Mouse (Mus musculus) kidney, postnatal 25 days (tissue): ENCODE measurements around the gene Vps4b.

Experiments
- DNase-seq, 2 experiments: peaks; one replicate each; pipeline ENCODE4 v3.0.0; 2021; ENCODE audit warnings: mixed read lengths in 2 of 2

Gene Vps4b

DNA sequence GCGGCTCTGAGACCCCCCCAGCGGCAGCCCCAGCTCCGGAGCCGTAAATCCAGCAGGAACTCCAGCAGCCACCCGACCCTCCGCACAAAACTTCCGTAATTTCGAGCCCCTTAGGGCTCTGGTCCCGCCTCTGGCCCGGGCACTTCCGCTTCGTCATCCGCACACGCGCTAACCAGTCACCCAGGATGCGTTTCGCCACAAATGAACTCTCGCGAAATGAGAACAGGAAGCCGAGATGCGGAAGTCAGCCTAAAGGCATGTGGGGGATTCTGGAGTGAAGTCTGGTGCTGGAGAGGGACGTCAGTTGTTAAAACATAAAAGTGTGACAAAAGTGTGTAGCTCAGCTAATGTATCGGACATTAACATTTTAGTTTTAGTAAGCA, at the start of gene Vps4b:
Gene Vps4b (minus strand): TSS at position 187 of the 383 bp plus-strand sequence.
- DNase-seq = peak; percentile 94 to 96

DNA sequence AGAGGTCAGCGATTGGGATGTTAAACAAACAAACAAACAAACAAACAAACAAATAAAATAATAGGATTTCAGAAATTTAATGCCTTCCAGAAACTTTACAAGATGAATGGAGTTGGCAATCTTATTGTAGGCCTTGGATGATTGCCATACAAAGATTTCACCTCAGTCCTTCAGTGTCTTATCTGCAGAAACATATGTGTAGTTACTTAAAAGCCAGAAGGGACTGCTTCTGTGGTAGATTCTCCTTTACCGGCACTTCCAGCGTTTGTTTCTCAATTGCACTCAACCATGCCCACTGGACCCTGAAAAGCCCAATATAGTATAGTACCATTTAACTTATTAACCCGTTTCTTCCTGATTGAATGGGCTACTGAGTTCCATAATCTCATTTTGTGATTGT, 32.3 kb upstream of the Vps4b start:
- no peak for DNase-seq

DNA sequence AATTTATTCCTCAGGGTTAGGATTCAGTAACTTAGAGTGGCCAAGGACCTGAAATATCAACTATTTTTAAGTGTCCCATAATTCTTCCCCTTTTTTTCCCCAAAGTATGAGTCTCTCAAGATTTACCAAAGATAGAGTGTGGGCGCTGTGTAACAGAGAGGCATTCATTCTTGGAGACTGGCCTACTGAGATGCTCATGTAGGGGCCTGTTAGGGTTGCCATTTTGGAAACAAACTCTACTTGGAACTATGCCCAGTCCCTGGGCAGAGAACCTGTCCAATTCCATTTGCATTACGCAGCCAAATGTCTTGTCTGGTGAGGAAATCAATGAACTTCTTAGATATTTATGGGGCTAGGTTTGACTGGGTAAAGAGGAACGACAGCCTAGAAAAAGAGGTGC, 25.8 kb upstream of the Vps4b start:
- DNase-seq = no peak

DNA sequence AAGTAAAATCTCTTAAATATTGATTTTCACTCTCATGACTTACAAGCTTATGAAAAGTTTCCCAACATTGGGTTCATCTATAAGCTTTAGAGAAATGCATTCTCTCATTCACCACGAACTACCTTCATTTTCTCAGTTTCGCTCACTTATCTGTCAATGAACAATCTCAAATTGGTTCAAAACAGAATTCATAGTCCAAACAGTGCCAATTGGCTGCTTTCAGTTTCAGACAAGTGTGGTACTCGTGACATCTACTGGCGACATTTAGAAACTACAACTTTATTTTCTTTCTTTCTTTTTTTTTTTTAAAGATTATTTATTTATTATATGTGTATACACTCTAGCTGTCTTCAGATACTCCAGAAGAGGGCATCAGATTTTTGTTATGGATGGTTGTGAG, 21.8 kb upstream of the Vps4b start:
- no peak for DNase-seq

DNA sequence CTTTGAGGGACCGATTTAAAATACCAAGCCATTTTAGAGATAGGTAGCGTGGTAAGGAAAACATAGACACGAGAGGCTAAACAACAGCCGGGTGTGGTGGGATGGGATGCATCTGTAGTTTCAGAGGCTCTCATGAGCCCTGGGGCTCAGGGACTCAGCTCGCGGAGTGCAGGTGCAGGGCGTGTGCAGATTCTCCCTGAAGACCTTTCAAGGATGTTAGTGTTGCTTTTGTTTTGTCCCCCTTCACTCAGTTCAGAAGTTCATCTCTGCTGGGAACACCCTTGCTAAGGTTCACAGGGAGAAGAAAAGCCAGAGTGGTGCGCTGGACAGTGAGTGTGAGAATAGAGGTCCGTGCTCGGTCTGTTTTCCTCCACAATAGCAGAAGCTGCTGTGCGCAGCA, 20.2 kb upstream of the Vps4b start:
- no peak for DNase-seq

DNA sequence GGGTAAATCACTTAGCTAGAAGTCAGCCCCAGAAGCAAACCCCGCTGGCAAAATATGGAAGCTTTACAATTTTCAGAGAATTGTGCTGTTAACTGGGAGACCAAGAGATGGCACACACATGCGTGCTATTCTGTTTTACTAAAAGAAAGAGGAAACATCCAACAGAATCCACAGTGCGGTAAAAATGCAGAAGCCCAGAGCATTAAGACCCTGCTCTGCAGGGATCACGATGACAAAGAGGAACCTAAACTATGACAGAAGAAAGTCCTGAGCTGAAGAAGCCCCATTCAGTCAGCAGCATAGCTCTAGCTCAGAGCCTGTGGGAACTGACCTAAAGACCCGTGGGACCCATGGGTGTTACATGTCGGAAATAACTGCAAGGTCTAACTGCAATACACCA, 18.7 kb upstream of the Vps4b start:
- no peak for DNase-seq

DNA sequence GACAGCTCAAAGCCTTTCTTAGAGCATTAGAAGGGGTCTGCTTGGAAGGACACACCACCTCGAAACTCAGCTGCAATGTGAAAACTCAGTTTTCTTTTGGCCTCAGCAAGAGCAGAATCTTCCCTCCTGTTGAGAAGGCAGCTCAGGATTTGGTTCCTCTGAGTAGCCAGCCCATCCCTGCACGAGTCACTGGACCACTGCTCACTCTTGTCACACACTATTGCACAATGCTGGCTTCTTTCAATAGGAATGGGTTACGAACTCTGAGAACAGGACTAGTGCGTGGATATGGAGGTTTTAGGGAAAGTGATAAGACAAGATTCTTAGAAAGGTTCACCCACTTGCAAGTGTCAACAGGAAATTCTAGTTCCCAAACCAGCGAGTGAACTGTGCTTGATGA, 18.3 kb upstream of the Vps4b start:
- DNase-seq = no peak

DNA sequence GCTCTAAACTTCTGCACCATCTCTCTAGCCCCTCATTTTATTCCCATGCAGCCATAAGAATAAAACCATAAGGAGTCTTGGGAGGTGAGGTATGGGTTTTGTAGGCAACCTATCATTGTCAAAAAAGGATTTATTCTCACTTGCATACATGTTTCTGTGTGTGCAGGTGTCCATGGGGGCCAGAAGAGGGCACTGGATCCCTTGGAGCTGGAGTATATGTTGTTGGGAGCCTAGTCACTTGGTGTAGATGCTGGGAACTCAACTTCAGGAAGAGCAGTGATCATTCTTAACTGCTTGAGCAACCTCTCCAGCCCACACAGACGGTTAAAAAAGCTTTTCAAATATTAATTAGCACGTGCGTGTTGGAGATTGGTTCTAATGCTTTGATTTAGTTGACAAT, 3.4 kb upstream of the Vps4b start:
- no peak for DNase-seq

DNA sequence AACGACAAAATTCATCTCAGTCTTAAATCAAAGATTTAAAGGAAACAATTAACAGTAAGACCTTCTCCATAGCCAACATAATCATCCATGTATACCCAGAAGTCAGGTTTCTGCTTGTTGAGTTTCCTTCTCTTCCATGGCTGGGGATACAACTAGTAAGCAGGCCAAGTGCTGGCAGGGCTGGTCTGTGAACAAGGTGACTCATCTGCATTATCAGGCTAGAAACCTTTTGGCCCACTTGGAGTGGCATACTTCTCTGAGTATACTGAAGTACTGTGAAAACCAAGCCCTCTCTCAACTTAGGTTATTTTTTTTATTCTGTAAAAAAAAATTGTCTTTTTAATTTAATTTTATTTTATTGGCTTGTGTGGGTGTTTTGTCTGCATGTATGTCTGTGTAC, 2.9 kb upstream of the Vps4b start:
- DNase-seq = no peak

DNA sequence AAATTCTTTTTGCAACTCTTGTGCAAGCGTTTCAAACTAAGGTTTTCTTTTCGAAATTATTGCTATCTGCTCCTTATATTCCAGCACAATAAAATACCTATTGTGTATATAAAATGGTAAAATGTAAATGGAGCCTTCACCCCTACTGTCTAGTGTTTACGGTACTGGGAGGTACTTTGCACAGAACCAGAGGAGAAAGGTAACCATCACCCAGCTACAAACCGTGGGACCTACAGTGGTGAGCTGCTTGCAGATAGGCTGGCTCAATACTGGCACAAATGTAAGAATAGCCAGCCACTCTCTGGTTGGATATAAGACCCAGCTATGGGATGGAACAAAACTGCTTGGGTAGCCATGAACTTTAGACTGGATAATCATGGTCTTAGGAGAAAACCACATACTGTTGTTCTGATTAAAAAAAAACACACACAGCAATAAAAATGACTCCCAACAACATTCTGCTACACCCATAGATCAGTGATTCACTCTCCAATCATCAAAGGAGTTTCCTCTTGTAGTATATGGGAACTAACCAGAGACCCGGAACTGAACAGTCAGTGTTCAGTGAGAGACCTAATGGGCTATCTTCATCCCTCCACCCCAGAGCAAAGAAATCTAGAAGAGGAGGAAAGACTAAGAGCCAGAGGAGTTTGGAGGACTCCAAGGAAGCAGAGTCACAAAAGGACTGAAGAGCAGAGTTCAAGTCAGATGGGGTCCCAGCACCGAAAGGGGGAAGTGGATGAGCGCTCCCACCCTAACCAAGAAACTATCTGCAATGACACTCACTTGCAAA, 655 bp upstream of the Vps4b start:
- DNase-seq = no peak

DNA sequence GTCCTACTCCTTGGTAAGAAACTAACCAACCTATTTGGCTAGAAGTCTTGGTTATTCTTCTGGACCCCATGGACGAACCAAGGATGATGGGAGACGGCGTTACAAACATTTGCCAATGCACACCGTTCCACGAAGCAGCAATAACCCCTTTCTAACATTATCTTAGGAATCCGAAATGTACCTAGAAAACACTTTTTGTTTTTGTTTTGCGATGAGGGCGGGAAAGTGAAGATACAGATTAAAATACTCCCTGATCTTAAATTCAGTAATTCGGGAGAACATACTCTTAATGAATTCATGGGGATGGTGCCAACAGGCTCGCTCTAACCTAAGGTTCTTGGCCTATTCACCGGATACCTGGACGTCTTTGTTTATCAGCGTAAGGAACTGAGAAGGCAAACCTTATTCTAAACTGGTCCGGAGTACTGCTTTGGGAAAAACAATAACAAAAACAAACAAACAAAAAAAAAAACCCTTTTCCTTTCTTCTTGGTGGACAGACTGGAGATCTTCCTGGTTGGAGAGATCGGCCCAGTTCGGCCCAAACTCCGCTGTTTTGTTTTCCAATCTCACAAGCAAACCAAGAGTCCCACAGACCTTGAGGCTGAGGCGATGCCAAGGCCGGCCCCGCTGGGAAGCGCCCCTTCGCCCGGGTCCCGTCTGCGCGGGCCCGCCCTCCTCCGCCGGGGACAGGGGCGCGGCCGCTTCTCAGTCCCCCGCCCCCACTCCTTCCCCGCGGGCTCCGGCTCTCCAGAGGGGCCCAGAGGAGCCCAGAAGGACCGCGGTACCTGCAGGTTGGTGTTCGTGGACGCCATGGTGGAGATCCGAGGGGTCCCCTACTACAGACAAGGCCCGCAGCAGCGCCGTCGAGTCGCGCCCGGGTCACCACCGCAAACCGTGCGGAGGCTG, 640 bp downstream of the Vps4b start:
- peak; percentile 47 to 71 for DNase-seq

DNA sequence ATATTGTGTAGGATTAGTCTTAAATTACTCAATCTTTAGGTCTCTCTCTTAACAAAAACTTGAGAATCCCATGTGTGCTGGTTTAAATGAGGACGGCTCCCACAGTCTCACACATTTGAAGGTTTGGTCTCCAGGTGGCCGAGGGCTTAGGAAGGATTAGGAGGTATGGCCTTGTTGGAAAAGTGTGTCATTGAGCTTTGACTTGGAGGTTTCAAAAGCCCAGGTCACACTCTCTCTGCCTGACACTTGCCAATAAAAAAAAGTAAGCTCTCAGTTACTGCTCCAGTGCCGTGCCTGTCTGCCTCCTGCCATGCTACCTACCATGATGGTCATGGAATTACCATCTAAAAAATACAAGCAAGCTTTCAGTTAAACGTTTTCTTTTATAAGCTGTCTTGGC, 21.6 kb downstream of the Vps4b start:
- DNase-seq = no peak

DNA sequence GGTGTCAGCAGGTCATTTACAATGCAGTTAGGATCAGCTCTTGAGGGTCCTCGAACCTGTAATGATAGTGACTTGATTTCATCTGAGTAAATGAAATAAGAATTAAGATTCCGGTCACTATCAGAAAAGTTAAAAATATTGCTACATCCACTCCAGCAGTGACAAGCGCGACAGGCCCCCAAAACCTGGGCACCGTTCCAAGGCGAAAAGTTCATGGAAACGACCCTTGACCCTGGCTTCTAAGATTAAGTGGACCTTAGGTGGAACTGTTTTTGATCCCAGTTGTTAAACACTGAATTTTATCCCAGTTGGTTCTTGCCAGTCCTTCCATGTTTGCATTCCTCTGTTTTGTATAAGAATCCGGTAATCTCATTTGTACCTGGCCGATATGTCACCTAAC, 22.4 kb downstream of the Vps4b start:
- DNase-seq = peak in 1 of 2 experiments; percentile 14

DNA sequence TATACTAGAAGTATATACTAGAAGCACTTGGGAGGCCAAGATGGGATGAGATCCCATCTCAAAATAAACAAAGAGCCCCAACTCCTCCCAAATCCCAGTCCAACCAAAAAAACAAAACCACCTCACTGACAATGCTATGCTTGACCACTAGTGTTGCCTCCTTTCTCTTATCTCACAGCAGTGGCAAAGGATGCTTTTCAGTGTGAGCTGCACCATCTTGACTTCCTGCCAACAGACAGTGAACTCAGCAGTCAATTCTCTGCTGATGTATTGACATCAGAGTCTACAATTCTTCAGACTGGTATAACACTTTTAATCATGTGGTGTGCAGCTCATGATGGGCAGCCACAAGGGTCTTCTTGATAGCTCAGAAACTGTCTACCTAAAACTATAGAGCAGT, 27.8 kb downstream of the Vps4b start:
- DNase-seq = no peak

DNA sequence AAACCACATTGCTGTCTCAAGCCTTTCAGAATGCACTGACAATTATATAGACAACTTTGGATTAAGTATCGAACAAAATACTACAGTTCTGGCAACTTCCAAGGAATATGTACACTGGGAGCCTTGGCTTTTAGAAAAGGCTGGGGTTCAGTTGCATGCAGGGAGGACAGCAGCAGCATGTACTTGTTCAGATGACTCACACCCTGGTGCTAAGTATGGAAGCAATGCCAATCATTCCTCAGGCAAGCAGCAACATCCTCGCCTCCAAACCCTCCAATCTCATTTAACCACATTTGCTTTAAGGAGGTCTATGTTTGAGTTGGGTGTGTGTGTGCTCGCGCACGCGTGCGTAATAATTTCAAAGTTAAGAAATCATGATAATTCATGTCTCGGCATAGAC, 30.8 kb downstream of the Vps4b start:
- DNase-seq = no peak

DNA sequence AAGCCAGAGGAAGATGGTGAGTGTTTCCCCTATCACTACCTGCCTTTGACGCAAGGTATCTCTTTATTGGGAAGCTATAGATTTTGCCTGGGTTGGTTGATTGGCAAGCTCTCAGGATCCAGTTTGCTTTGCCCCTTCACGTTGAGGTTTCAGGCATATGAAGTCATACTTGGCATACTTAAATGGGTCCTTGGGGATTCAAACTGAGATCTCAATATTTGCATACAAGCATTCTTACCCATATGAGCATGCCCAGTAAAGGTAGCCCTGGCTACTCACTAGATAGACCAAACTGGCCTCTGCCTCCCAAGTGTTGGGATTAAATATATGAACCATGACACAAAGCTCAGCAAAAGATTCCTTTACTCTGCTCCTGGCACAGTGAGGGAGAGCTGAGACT, 31.7 kb downstream of the Vps4b start:
- no peak for DNase-seq

DNA sequence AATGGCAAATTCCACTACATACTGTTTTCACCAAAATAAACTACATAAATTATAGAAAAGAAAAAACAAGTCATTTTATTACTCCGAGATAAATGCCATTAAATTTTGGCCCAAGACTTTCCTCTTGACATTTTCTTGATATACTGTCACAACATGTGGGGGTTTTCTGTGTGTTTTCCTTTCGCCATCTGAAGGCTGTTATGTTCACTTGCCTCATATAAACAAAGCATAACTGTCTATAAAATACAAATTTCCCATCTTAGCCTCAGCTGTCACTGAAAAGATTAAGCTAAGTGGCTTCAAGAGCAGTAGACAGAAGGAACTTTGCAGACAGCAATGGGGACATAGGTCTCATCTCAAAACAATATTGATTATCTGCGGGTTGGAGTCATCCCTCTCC, 32.2 kb downstream of the Vps4b start:
- DNase-seq = no peak

DNA sequence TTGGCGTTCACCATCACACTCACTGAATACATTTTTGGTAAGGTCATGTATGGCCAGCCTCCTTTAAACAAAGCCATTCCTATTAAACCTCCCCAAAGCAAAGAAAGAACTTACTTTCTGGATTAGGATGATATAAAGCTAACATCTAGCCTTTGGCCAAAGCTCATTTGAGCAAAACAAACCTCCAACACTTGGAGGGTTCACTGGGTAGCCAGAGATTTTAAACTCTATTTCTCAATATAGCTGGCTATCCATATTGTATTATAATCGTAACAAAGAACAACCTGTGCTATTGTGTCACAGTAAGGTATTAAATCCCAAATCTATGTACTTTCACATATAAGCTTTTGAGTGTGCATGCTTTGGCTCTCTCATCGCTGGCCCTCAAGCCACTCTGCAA, 35.8 kb downstream of the Vps4b start:
- DNase-seq = no peak

DNA sequence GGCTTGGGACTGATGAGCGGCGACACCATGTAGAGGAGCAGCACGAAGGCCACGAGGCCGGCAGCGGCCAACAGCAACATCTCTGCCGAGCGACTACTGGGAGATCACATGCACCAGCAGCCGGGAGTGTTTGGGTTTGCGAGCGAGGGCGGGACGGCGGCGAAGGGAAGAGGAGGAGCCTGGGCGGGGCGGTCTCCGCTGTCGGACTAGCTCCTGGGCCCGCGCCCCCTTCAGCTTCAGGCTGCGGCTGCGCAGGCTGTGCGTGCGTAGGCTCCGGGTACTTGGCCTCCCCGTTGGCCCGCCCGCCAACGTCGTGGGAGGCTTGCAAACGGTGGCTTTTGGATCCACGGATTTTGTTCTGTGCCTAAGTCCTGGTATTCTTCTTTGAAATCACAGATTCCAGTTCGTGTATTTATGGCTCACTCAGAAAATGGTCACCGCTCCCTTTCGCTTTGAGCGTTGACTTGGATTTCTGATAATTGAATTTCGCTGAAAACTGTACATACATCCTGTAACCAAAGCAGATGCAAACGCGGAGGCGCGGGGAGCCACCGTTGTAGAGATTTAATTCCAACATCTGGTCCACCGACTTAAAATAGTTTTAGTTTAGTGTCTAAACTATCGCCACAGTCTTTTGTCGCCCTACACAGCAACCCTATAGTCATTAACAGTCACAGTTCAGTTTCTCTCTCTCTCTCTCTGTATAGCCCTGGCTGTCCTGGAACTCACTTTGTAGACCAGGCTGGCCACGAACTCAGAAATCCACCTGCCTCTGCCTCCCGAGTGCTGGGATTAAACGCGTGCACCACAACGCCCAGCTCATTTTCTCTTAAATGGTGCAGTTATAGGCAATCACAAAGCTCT, 36.7 kb downstream of the Vps4b start, which contains the start of gene Kdsr:
Gene Kdsr (minus strand): TSS at position 156 of the 864 bp plus-strand sequence.
- DNase-seq = peak; percentile 97 to 99

DNA sequence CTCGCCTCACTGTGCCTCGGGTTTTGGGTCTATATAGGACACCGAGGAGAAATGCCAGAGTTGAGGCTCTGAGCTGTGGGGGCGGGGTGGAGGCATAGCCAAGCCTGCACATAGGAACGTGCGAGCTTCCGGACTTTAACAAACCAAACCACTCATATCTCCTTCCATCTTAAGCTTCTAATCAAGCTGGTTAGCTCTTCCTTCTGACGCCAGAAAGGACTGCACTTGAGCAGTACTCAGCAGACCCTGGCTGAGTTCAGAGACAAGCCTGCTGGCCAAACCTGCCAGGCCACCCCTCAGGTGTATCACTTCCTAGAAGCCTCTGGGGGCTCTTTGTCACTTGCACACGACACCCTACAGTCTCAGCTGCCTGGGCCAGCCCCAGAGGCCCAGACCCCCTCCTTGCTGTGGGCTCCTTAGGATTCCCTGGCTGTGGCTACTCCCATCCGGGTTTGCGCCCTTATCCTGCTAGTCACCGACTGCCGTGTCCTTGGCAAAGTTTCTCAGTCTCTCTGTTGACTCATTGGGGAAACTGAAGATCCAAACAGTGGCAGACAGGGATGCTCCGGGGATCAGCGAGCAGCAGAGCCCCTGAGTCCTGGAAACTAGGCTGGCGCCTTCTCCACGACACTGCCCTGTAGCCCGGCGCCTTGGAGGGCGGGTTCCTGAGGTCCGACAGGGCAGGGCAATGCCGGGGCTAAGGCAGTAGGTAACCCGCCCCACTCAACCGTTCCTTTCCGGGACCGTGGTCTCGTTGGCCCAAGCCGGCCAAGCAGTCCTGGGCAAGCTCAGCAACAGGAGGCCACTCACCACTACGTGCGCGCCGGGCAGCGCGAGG, 37.6 kb downstream of the Vps4b start:
- DNase-seq = peak; percentile 20 to 48

DNA sequence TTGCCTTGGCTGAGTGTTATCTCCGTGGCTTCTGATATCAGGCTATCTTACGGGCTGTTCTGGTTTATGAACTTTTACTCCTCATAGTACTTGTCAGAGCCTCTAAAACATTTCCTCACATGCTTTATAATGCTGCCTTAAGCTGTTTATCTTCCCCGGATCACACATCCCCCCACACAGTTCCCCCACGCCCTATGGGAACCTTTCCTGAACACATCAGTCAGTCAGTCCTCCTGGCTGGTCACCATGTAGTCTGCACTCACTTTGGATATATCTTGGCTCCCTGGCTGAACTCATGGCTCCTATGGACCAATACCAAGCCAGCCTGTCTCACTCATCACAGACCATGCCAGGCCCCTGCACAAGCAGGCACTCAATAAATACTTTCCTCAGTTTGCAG, 39.9 kb downstream of the Vps4b start:
- no peak for DNase-seq

DNA sequence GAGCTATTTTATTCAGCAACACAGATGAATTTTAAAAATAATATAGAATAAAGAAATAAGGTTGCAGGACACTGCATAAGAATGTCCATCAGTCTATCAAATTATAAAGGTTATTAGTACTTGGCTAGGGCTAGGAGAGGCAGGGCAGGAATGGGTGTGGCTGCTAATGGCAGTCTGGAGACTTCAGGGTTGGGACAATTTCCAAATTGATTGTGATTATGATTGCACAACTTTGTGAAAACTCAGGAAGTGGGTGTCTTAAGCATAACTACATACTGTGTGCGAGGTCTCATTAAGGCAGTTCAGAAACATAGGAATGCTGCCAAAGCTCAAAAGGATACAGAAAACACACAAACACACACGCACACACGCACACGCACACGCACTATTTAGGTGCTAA, 44.5 kb downstream of the Vps4b start:
- no peak for DNase-seq
